Mouse (Mus musculus) splenic B cell, adult 2 months (primary cell): ENCODE results near the gene Clrn1.

Experiments used
- DNase-seq: peaks from one replicate; pipeline ENCODE4 v3.0.0-alpha.2; 2011; ENCODE audit warnings: low read depth, low spot score
- H3K27me3 ChIP-seq: 2 replicates; pipeline ENCODE4 v1.6.1; 2012; ENCODE audit warnings: mild to moderate bottlenecking, low read length, moderate library complexity, mixed read lengths; ENCODE audit not compliant: control insufficient read depth, poor library complexity, insufficient read depth, severe bottlenecking
- H3K36me3 ChIP-seq: 2 replicates; pipeline ENCODE4 v1.6.1; 2012; ENCODE audit warnings: mild to moderate bottlenecking, low read length, moderate library complexity, mixed read lengths; ENCODE audit not compliant: control insufficient read depth, poor library complexity, insufficient read depth, severe bottlenecking

Clrn1 gene

DNA sequence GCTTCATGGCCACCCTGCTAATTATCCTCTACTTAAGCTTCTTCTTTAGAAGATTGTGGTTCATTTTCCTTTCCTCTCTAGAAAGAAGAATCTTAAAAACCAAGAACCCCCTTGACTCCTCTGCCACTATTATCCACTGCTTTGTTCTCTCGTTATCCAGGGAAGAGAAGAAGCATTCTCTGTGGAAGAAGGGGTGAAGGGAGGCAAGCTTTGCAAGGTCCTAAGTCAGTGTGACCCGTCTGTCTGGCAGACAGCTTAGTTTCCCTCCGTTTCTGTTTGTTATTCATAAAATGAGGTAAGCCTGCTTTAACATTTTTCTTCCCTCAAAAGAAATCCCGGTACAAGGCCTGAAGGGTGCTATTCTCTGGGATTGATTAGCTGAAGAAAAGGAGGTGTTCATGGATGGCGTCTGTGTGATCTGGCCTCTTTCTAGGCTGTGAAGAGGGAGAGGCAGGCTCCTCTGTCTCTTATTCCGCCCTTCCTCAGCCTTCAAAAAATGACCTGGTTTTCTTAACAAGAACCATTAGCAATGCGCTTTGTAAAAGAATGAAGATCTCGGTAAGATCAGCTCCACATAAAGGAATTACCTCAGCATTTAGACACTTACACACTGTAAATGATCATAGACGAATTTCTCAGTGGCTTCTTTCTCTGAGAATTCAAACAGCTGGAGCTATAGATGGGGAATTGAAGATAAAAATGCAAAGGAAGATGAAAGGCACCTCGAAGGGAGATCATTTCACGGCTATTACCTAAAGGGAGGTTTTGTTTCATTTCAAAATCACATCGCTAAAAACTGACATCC, 75.8 kb downstream of the Clrn1 start:
- DNase-seq, result no peak
- no peaks in the 10 kb centered on the region for H3K36me3 ChIP-seq

DNA sequence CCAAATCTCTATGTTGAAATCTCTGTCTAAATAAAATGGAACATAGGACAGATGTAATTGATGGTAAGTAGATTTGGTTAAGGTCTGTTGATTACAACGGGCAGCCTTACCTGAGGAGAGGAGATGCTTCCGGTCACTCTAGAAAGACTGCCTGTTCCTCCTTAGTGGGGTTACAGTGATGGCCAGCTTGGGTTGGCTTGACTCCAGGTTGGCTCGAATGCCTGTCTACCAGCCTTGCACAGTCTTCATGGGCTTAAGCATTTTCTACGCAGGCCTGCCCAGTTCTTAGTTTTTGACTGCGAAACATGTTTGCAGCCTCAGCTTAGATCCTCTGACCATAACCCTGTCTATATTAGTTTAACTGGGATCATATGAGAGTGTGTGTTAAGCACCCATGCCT, 76.5 kb downstream of the Clrn1 start:
- Histone ChIP-seq H3K27me3 (no peaks in the 10 kb centered on the region), H3K36me3 (no peaks in the 10 kb centered on the region)
- no peak for DNase-seq

More for the DNA sequence above, 75.8 kb downstream of the Clrn1 start:
- H3K27me3 ChIP-seq, result no peaks in the 10 kb centered on the region

DNA sequence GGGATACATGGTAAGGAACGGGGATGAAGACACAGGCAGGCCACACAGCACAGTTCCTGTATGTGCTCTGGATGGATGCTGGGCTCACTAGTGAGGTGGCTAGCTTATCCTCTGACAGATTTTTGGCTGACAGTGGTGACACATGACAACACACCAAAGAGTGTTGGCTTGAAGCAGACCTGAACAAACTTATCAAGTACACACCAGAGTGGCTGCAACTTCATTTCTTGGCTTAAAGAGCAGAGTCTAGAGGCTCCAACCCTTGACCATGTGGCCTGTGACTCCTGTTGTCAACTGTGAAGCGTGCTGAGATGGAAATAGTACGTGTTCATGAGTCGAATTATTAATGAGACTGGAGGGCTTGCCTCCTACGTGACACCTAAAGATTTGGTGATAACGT, 80.4 kb downstream of the Clrn1 start:
- no peak for DNase-seq
- H3K27me3 ChIP-seq, result no peaks in the 10 kb centered on the region
- no peaks in the 10 kb centered on the region for H3K36me3 ChIP-seq

DNA sequence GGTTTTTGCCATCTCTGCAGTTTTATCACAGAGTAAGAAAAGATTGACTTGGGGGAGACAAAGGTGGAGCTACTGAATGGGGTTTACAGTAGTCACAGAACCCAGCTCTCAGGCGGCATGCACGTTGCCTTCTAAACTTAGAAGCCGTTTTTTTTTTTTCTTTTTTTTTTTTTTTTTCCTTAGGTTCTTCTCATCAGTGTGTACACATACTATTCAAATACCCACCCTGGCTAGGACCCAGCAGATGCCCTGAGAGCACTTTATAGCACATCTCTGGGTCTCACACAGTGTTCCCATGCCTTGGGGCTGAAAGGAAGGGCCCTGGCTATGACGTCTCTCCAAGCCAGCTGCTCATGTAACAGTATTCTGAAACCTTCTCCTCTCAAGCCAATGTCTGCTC, 86.5 kb downstream of the Clrn1 start:
- no peaks in the 10 kb centered on the region for H3K36me3 ChIP-seq
- H3K27me3 ChIP-seq, result no peaks in the 10 kb centered on the region
- DNase-seq, result no peak

DNA sequence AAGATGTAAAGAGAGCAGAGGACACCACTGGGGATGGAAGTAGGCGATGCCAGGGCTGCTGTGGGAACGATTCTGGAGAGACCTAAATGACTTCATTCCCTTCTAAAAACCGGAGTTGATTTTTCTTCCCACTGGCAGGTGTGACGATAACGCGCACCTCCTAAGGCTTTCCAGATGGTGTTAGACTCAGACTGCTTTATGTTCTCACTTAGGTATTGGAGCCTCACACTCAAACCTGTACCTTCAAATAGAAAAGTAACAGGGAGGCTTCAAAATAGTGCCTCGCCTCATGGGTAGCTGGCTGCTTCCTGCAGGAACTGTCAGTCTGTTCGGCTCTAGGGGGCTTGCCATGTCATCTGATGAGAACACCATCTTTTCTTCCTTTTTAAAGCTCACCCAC, 86.9 kb downstream of the Clrn1 start:
- no peak for DNase-seq
- Histone ChIP-seq H3K36me3 (no peaks in the 10 kb centered on the region), H3K27me3 (no peaks in the 10 kb centered on the region)
